Mouse (Mus musculus) thymus, adult 2 months (tissue): ENCODE data around the gene Tubgcp2.

Experiments used
- CTCF ChIP-seq: fragments of 200-500 bp; IDR thresholded peaks from 2 replicates; pipeline ENCODE4 v1.5.1; 2012; ENCODE audit warnings: mild to moderate bottlenecking, control low read depth, low read length, moderate library complexity, borderline replicate concordance; ENCODE audit not compliant: control insufficient read depth, poor library complexity, insufficient read depth; ENCODE audit errors: extremely low read depth
- POLR2A ChIP-seq: fragments of 200-500 bp; IDR thresholded peaks from 2 replicates; pipeline ENCODE4 v1.6.1; 2012; ENCODE audit warnings: mild to moderate bottlenecking, low read length, control low read depth, moderate library complexity; ENCODE audit not compliant: control insufficient read depth, poor library complexity, insufficient read depth; ENCODE audit errors: extremely low read depth

DNA sequence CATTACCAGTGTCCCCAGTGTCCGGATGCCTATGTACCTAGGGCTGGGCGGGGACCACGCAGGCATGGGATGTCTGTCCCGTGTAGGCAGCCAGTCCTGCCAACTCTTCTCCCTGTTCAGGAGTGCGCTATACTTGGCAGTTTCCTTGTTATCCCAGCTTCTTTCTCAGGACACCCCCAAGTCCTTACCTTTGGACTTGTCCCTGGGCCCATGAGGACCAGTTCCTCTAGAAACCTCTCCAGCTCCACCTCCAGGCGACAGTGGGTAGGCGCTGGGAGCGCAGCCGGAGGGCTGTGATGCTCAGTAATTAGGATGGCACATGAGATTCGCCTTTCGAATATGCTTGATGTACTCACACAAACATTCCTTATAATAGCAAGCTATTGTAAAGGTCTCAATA is 25.8 kb upstream of the Tubgcp2 start:
- TF ChIP-seq CTCF (no peak), POLR2A (no peak)
